Mouse (Mus musculus) megakaryocyte, adult 5-6 weeks (primary cell): ENCODE measurements around the gene Mtcl1. TPM values are rescaled to one million over a fixed set of nuclear protein-coding genes. Genes with fewer than 3 reads are reported as not detected.
A peak's percentile ranks its signal among the peaks of the same experiment; 100 is the strongest.

Source experiments
- ATAC-seq: 2 replicates; pipeline ENCODE4 v1.8.0; 2016; ENCODE audit warnings: mild to moderate bottlenecking, inconsistent platforms; ENCODE audit not compliant: poor library complexity, severe bottlenecking
- total RNA-seq, 2 experiments: library from RNA; stranded (forward) in 1 of 2; stranded (reverse) in 1 of 2; fragments of 153-499, 151-499 nt in 1 of 2; fragments of 221-1000, 200-1000 nt in 1 of 2; gene quantifications; 2 replicates each; pipeline versions ENCODE4 v1.2.3 to v1.2.4; 2015 to 2017

The Mtcl1 gene
- total RNA-seq, 2 experiments from 2014 or later, result not detected

DNA sequence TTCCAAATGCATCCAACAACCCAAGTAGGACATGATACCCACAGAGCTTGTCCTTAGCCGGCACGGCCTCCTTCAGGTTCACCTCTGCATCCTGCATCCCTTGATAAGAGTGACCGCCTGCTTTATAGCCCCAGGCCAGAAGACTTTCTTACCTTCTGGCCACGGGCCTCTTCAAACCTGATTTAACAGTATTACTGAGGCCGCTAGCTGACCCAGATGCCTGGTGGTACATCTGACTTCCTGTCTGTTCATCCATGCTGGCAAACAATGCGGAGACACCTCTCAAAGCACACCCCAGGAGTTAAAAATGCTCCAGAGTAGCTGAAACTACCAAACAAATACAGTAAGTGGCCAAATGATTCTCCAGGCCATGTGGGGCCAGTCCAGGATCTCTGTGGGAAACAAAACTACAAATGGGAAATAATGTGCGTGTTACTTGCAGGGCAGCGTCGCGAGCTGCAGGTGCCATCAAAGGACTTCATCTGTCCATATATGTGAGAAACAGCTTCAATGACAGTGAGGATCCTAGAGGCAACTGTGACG lies 38.6 kb downstream of the Mtcl1 start:
- ATAC-seq, result no peak

DNA sequence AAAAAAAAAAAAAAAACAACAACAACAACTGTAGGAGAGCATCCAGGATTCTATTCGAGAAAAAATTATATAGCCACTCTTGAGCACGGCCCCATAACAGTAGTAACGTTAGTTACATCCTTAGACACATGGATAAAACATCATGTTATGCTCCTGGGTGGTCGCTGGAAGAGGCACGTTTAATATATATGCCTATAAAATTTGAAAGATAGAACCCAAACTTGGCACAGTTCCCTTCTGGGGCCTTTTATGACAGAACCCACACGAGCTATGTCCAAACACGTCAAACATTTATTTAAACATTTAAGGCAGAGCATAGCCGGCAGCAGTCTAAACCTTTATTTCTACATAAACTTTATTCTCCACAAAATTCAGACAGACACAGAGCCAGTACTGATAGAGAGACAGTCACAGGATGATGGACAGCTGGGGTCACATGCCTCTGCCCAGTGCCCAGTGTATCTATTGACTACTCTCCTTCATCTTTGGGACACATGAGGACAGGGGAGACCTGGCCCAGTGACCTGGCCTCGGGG lies 40.4 kb downstream of the Mtcl1 start:
- ATAC-seq, result no peak

DNA sequence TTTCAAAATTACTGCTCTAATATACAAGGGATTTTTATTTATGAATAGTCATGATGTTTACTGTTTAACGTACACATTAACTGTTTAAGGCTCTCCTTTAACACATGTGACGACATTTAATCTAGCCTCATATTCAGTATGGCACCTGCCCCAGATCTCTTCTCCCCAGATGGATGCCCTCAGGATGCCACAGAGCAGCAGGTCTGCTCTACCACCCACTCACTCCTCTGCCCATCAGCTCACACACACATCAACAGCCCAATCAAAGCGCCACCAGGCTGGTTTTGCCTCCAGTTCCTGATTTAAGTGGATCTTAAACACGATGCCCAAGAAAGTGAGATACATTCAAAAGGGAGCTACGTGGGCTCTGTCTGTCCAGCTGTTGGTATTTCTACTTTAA lies 41.1 kb downstream of the Mtcl1 start:
- no peak for ATAC-seq

DNA sequence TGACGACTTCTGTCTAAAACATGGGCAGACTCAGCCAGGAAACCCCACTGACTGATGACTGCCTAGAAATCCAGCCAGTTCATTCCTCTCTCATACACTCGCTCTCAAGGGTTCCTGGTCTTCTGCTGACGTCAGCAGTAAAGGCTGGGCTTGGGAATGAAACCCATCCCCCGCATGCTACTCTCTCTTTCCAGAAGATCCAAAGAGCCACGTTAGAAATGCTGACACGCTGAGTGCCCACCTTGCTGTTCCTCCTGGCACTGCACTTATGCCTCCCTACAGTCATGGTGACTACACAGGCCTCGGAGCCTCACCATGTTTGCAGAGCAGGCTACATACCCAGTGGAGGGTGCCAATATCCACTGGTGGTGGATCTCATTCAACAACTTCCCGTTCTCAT lies 41.7 kb downstream of the Mtcl1 start:
- ATAC-seq, result no peak

DNA sequence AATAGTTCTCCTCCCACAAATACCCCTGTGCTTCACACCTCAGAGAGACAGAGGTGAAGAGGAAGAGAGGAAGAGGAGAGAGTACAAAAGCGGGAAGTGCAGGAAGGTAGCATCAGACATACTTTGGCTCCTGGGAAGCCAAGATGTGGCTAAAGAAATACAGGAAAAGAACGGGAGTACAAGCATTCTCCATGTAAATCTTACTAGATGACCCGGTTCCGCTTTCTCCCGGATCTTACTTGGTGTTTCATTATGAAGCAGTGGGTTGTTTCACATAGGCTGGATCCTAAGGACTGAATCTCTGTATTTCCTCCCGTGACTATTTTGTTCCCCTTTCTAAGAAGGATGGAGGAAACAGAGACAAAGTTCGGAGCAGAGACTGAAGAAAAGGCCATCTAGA lies 43.9 kb downstream of the Mtcl1 start:
- no peak for ATAC-seq

DNA sequence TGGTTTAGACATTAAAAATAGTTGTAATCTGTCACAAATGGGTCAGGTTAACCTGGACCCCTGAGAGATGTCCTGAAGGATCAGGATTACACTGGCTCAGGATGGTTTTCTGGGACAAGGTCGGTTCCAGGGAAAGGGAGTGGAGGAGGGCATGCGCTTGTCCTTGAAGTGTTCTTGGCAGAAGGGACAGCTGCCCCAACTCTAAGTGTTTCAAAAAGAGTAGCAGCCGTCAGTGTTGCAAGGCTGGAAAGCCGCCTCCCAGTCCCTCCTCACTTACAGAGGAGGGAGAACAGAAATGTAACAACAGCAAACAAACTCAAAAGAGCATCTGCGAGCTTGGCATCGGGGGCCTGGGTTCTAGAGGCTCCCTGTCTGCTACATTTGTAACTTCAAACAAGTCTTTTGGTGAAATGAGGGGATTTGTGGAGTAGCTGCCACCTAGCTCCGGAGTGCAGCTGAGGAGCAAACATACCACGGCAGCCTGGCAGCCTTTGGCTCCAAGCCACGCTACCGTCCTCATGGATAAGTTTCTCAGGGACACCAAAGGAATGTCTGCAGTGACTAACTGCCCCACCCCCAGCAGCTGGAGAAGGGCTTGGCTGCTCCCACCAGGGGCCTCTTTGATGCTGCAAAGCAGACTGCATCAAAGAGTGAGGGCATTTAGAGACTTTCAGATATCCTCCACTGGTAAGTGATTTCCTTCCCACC lies 44.5 kb downstream of the Mtcl1 start:
- no peak for ATAC-seq

GRCm38 (mm10) chr17:66402791-66403470 lies 46.6 kb downstream of the Mtcl1 start:
- no peak for ATAC-seq

- no peak for ATAC-seq
These were observed 47.8 kb downstream of the Mtcl1 start for GRCm38 (mm10) chr17:66401596-66402265.

DNA sequence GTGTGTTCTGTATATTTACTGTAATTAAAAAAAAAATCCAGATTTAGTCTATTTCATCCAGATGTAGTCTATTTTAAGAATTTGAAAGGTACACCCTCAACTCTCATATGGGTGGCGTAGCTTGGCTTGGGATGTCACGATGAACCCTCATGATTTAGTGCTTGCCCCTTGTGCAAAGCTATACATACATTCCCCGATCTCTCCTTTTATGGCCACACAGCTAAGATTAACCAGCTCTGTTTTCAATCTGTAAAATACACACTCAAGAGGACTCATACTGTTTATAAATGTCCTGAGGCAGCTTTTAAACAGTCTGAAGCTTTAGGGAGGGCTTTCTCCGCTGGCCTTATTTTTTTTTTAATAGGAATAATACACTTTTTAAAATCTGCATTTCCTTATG lies 49.8 kb downstream of the Mtcl1 start:
- ATAC-seq, result no peak

DNA sequence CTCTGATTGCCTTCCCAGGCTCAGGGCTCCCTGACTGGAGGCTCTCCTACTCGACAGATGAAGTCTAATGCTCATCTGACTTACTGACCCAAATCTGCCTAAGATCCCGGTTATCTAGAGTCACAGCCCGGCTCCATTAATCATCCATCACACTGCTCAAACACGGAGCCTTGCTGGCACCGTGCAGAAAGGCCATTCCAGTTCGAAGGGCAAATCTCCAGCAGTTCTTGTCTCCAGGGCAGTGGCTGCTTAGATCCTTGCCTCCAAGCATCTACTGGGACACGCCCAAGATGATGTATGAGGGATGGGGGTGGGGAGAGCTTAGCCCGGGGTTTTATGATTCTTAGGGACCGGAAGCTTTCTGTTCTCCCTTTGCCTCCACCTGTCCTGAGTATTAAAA lies 55.0 kb downstream of the Mtcl1 start:
- no peak for ATAC-seq

DNA sequence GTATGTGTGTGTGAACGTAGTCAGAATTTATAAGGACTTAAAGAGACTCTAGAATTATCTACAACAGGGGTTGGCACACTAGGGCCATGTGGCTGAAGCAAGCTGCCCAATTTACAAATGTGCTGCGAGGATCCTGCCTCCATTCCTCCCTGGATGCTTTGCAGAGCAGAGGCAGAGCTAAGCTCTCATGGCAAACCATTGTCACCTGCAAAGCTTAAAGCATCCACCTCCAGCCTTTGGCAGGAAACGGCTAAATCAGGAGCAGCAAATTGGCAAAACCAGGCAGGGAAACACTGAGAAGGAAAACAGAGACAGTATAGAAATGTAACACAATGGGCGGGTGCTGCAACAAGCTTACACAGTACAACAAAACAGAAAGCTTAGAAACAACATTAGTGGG lies 61.2 kb downstream of the Mtcl1 start:
- ATAC-seq, result no peak

DNA sequence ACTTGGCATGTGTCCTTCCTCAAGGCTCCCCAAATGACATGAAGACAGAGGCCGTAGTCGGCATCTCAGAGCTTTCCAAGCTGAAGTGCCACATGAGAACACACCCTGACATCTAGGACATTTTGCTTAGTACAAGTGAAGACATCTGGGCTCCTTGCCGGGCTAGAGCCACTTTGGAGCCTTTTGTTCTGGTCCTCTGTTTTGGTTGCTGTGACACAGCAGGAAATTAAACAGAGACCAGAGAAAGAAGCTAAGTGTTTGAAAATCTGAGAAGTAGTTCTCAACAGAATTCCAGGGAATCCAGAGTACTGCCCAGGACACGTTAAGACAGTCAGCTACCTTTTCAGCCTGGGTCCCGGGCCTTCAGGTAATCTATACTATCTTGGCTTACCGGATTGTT lies 68.2 kb downstream of the Mtcl1 start:
- ATAC-seq, result no peak

DNA sequence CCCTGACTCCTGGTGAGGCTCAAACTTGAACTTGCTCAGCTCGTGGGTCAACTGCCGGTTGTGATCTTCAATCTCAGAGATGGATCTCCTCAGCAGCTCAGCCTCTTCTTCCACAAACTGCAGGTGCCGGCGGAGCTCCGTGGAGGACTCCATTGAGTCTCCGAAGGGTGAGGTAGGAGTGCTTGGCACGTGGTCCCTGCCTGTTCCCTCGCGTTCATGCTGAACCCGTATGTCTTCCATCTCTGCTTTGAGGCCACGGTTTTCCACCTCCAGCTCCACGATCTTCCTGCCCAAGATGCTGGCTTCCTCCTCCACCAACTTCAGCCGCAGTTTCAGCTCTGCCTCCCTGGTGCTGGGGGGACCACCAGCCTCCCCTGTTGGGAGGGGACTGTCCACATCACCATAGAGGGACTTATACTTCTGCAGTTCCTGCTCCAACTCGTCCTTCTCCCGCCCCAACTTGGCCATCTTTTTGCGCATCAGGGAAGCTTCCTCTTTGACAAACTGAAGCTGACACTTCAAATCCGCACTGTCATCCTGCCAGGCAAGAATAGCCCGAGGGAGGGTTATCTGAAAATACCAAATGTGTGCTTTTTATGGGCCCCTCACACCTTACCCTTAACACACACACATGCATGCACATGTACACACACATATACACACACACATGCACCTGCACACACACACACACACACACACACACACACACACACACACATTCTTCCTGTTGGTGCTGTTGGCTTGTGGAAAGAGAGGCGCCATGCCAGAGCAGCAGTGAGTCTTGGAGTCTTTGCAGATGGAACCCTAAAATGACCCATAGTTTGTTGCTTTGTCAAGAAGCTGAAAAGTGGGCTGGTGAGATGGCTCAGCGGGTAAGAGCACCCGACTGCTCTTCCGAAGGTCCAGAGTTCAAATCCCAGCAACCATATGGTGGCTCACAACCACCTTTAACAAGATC lies 69.4 kb downstream of the Mtcl1 start:
- ATAC-seq, result no peak

- no peak for ATAC-seq
These were observed 70.2 kb downstream of the Mtcl1 start for GRCm38 (mm10) chr17:66379308-66379707.

DNA sequence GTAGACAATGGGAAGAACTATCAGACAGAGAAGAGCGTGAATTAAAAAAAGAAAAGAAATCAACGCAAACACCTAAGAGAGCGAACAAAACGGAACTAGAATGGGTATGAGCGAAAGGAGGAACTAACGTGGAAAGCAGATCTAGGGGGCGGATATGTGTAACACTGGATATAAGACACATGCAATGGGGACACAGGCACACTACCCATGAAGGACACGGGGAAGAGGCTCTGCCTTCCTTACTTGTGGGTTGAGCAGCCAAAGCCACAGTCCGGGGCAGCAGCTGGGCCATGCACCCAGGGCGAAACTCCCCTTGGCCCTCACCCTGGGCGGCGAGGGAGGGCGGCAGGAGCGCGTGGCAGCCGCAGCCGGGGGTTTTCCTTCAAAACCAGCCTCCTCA lies 71.4 kb downstream of the Mtcl1 start:
- 0 out of 2 replicates have a peak, but pooled peaks have one; percentile 18 for ATAC-seq

- no peak for ATAC-seq
These were observed 74.8 kb downstream of the Mtcl1 start for GRCm38 (mm10) chr17:66374633-66375272.

- ATAC-seq, result no peak
These were observed 78.7 kb downstream of the Mtcl1 start for GRCm38 (mm10) chr17:66370867-66371266.

GRCm38 (mm10) chr17:66369777-66370176 lies 79.8 kb downstream of the Mtcl1 start:
- ATAC-seq, result no peak

DNA sequence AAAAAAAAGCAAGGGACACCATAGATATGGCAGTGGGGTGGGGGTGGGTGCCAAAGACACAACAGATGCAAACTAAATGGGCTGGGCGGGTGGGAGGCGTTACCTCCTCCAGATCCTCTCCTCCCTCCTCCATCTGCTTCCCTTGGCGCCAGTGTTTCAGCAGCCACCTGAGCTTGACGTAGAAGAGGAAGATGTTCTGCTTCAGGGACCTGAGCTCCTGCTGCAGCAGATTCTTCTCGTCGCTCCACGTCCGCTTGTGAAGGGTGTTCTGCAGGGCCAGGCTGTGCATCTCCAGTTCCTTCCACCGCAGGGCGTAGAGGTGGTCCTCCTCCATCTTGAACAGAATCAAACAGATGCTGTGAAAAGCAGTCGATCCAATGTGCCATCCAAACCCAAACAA lies 81.4 kb downstream of the Mtcl1 start:
- ATAC-seq, result no peak

GRCm38 (mm10) chr17:66365664-66366063 lies 83.9 kb downstream of the Mtcl1 start:
- ATAC-seq, result no peak
